Mouse (Mus musculus) forebrain, embryonic 13.5 days (tissue): Measurements from ENCODE around the gene Pdlim1. TPM values are rescaled to one million over a fixed set of nuclear protein-coding genes. Genes with fewer than 3 reads are reported as not detected.

Experiments used
- ATAC-seq: fragments of 200-750 bp; cut with Nextera tagmentation; 2 replicates; pipeline ENCODE4 v1.8.0; 2017
- H3K27ac ChIP-seq: fragments of 300-500 bp; sonication (generic); 2 replicates; pipeline ENCODE4 v1.5.1; 2015; ENCODE audit warnings: inconsistent platforms, mild to moderate bottlenecking, moderate library complexity
- H3K27me3 ChIP-seq: fragments of 300-500 bp; sonication (generic); 2 replicates; pipeline ENCODE4 v1.6.1; 2015; ENCODE audit warnings: mild to moderate bottlenecking, inconsistent platforms
- H3K36me3 ChIP-seq: fragments of 300-500 bp; sonication (generic); 2 replicates; pipeline ENCODE4 v1.6.1; 2015; ENCODE audit warnings: mild to moderate bottlenecking, inconsistent platforms; ENCODE audit not compliant: poor library complexity, severe bottlenecking
- H3K4me1 ChIP-seq: fragments of 300-500 bp; sonication (generic); 2 replicates; pipeline ENCODE4 v1.6.1; 2015; ENCODE audit warnings: inconsistent platforms
- H3K4me2 ChIP-seq: fragments of 300-500 bp; sonication (generic); 2 replicates; pipeline ENCODE4 v1.6.1; 2015; ENCODE audit warnings: inconsistent platforms, mild to moderate bottlenecking, moderate library complexity
- H3K4me3 ChIP-seq: fragments of 300-500 bp; sonication (generic); 2 replicates; pipeline ENCODE4 v1.5.1; 2015; ENCODE audit warnings: mild to moderate bottlenecking, inconsistent platforms
- H3K9ac ChIP-seq: fragments of 300-500 bp; sonication (generic); 2 replicates; pipeline ENCODE4 v1.6.1; 2015; ENCODE audit warnings: mild to moderate bottlenecking, inconsistent platforms
- H3K9me3 ChIP-seq: fragments of 300-500 bp; sonication (generic); replicated peaks from 2 replicates; pipeline ENCODE4 v1.6.1; 2016; ENCODE audit warnings: inconsistent platforms
- WGBS: fragments of 180-500 bp; shearing (Covaris S2); methylation state at CpG from one replicate; pipeline ENCODE4 v1.1.7; 2015; 5-methylcytosine and 5-hydroxymethylcytosine counted together
- polyA plus RNA-seq: library from polyadenylated mRNA; unstranded; fragments of >200 nt; fragmentation: Nextera tagmentation; extraction: Ambion mirVana; gene quantifications from 2 replicates; pipeline ENCODE4 v1.2.1, GENCODE M21; 2015

Pdlim1 gene
- polyA plus RNA-seq, 1 experiment from 2014 or later = 38.5 TPM

- Histone ChIP-seq H3K4me2 (no peak overlapping the region), H3K4me3 (no peak overlapping the region), H3K4me1 (no peaks in the 10 kb centered on the region), H3K27ac (no peak overlapping the region), H3K36me3 (no peaks in the 10 kb centered on the region; the same call in 1 of the 2 replicates), H3K9me3 (no peaks in the 10 kb centered on the region), H3K27me3 (no peaks in the 10 kb centered on the region), H3K9ac (no peak overlapping the region)
- no peak for ATAC-seq
- 85% methylated on average over 1 of the region's 1 CpGs for WGBS
Observed at GRCm38 (mm10) chr19:40255561-40255960, 16.1 kb downstream of the Pdlim1 start.

- no peaks in the 10 kb centered on the region for H3K9me3 ChIP-seq
- no peak for ATAC-seq
Observed at GRCm38 (mm10) chr19:40254741-40255140, 16.9 kb downstream of the Pdlim1 start.

GRCm38 (mm10) chr19:40253768-40254167, 17.9 kb downstream of the Pdlim1 start:
- ATAC-seq = no peak
- 77% methylated on average over 13 of the region's 13 CpGs for WGBS
- H3K4me3 ChIP-seq = no peak overlapping the region

More at GRCm38 (mm10) chr19:40254741-40255140, 16.9 kb downstream of the Pdlim1 start:
- no peaks in the 10 kb centered on the region for H3K4me1 ChIP-seq
- H3K36me3 ChIP-seq = no peaks in the 10 kb centered on the region; the same call in 1 of the 2 replicates
- no peak overlapping the region for H3K27ac ChIP-seq
- no peak overlapping the region for H3K9ac ChIP-seq
- WGBS = 94% methylated on average over 3 of the region's 3 CpGs
- no peak overlapping the region for H3K4me3 ChIP-seq
- H3K27me3 ChIP-seq = no peaks in the 10 kb centered on the region
- no peak overlapping the region for H3K4me2 ChIP-seq

GRCm38 (mm10) chr19:40251115-40251514, 20.5 kb downstream of the Pdlim1 start:
- 85% methylated on average over 4 of the region's 4 CpGs for WGBS
- ATAC-seq = no peak

More at GRCm38 (mm10) chr19:40253768-40254167, 17.9 kb downstream of the Pdlim1 start:
- Histone ChIP-seq H3K9ac (no peak overlapping the region), H3K4me1 (no peaks in the 10 kb centered on the region), H3K4me2 (no peak overlapping the region), H3K9me3 (no peaks in the 10 kb centered on the region), H3K27ac (no peak overlapping the region), H3K36me3 (no peaks in the 10 kb centered on the region; the same call in 1 of the 2 replicates), H3K27me3 (no peaks in the 10 kb centered on the region)

GRCm38 (mm10) chr19:40249352-40249751, 22.3 kb downstream of the Pdlim1 start:
- Histone ChIP-seq H3K9ac (no peak overlapping the region), H3K36me3 (no peaks in the 10 kb centered on the region), H3K27ac (no peak overlapping the region), H3K9me3 (no peaks in the 10 kb centered on the region), H3K4me1 (no peaks in the 10 kb centered on the region), H3K27me3 (no peaks in the 10 kb centered on the region), H3K4me2 (no peak overlapping the region), H3K4me3 (no peak overlapping the region)
- 81% methylated on average over 11 of the region's 11 CpGs for WGBS
- no peak for ATAC-seq

More at GRCm38 (mm10) chr19:40251115-40251514, 20.5 kb downstream of the Pdlim1 start:
- no peaks in the 10 kb centered on the region for H3K4me1 ChIP-seq
- H3K4me2 ChIP-seq = no peak overlapping the region
- no peaks in the 10 kb centered on the region for H3K36me3 ChIP-seq
- H3K27ac ChIP-seq = no peak overlapping the region
- H3K9me3 ChIP-seq = no peaks in the 10 kb centered on the region
- no peak overlapping the region for H3K9ac ChIP-seq
- H3K4me3 ChIP-seq = no peak overlapping the region
- no peaks in the 10 kb centered on the region for H3K27me3 ChIP-seq

- no peak for ATAC-seq
- WGBS = 97% methylated on average over 5 of the region's 5 CpGs
Observed at GRCm38 (mm10) chr19:40248476-40248875, 23.2 kb downstream of the Pdlim1 start.

GRCm38 (mm10) chr19:40247268-40247666, 24.4 kb downstream of the Pdlim1 start:
- Histone ChIP-seq H3K4me1 (no peaks in the 10 kb centered on the region), H3K9ac (no peak overlapping the region), H3K27ac (no peak overlapping the region), H3K27me3 (no peaks in the 10 kb centered on the region), H3K4me2 (no peak overlapping the region), H3K9me3 (no peaks in the 10 kb centered on the region), H3K4me3 (no peak overlapping the region), H3K36me3 (no peaks in the 10 kb centered on the region)
- no peak for ATAC-seq
- WGBS = 15% methylated on average over 5 of the region's 5 CpGs

More at GRCm38 (mm10) chr19:40248476-40248875, 23.2 kb downstream of the Pdlim1 start:
- H3K9ac ChIP-seq = no peak overlapping the region
- no peaks in the 10 kb centered on the region for H3K27me3 ChIP-seq
- H3K4me1 ChIP-seq = no peaks in the 10 kb centered on the region
- H3K9me3 ChIP-seq = no peaks in the 10 kb centered on the region
- H3K4me2 ChIP-seq = no peak overlapping the region
- H3K36me3 ChIP-seq = no peaks in the 10 kb centered on the region
- no peak overlapping the region for H3K4me3 ChIP-seq
- H3K27ac ChIP-seq = no peak overlapping the region

GRCm38 (mm10) chr19:40246646-40247267, 24.9 kb downstream of the Pdlim1 start:
- ATAC-seq = no peak
- WGBS = 76% methylated on average over 7 of the region's 7 CpGs
- H3K36me3 ChIP-seq = no peaks in the 10 kb centered on the region
- no peaks in the 10 kb centered on the region for H3K27me3 ChIP-seq
- H3K9ac ChIP-seq = no peak overlapping the region
- H3K4me2 ChIP-seq = no peak overlapping the region
- no peaks in the 10 kb centered on the region for H3K4me1 ChIP-seq
- no peak overlapping the region for H3K27ac ChIP-seq
- H3K9me3 ChIP-seq = no peaks in the 10 kb centered on the region
- H3K4me3 ChIP-seq = no peak overlapping the region

GRCm38 (mm10) chr19:40240838-40241689, 30.6 kb downstream of the Pdlim1 start:
- Histone ChIP-seq H3K9ac (no peak overlapping the region), H3K27me3 (no peaks in the 10 kb centered on the region), H3K4me3 (no peak overlapping the region), H3K4me1 (peaks cover 14% of the 10 kb centered on the region), H3K9me3 (no peaks in the 10 kb centered on the region), H3K27ac (no peak overlapping the region), H3K4me2 (peak overlapping the region; percentile 37), H3K36me3 (no peaks in the 10 kb centered on the region)
- peak; percentile 80 for ATAC-seq
- 25% methylated on average over 13 of the region's 14 CpGs for WGBS

- ATAC-seq = no peak
- Histone ChIP-seq H3K27me3 (no peaks in the 10 kb centered on the region), H3K4me1 (peaks cover 14% of the 10 kb centered on the region), H3K9ac (no peak overlapping the region), H3K4me2 (peak overlapping the region; percentile 37; the same call in 1 of the 2 replicates), H3K4me3 (no peak overlapping the region), H3K9me3 (no peaks in the 10 kb centered on the region), H3K36me3 (no peaks in the 10 kb centered on the region), H3K27ac (no peak overlapping the region)
- WGBS = 71% methylated on average over 6 of the region's 6 CpGs
Observed at GRCm38 (mm10) chr19:40240360-40240759, 31.3 kb downstream of the Pdlim1 start.

- Histone ChIP-seq H3K4me1 (peaks cover 14% of the 10 kb centered on the region), H3K4me2 (no peak overlapping the region), H3K4me3 (no peak overlapping the region), H3K9me3 (no peaks in the 10 kb centered on the region), H3K27me3 (no peaks in the 10 kb centered on the region), H3K27ac (no peak overlapping the region), H3K9ac (no peak overlapping the region), H3K36me3 (no peaks in the 10 kb centered on the region)
- WGBS = 91% methylated on average over 6 of the region's 6 CpGs
- no peak for ATAC-seq
Observed at GRCm38 (mm10) chr19:40238175-40238850, 33.3 kb downstream of the Pdlim1 start.

GRCm38 (mm10) chr19:40232560-40232959, 39.1 kb downstream of the Pdlim1 start:
- no peak overlapping the region for H3K4me2 ChIP-seq
- H3K9ac ChIP-seq = no peak overlapping the region
- ATAC-seq = no peak
- H3K9me3 ChIP-seq = no peaks in the 10 kb centered on the region
- no peaks in the 10 kb centered on the region for H3K36me3 ChIP-seq
- no peak overlapping the region for H3K27ac ChIP-seq
- 97% methylated on average over 2 of the region's 2 CpGs for WGBS
- no peaks in the 10 kb centered on the region for H3K4me1 ChIP-seq
- no peak overlapping the region for H3K4me3 ChIP-seq
- H3K27me3 ChIP-seq = no peaks in the 10 kb centered on the region
